Mouse (Mus musculus): ENCODE data around the gene Foxn2. TPM values are rescaled to one million over a fixed set of nuclear protein-coding genes. Genes with fewer than 3 reads are reported as not detected.

The Foxn2 gene
- polyA plus RNA-seq, 1 experiment = 4.9 TPM

DNA sequence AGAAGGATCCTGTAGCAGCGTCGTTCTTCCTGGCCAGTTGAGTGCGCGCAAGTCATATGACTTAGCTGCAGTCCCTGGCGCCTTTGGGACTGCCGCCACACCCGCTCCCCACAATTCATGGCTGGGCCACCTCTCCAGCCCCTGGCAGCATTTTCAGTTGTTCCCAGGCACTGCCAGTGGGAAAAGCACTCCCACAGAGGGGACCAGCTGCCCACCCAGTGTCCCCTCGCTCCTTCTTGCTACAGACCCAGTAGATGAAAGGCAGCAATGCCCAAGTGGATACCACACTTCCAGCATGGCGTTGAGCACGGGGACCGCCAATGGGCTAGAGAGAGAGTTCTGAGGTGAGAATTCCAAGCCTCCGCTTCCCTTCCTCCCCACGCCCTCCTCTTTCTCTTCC lies 63.5 kb downstream of the Foxn2 start:
- Histone ChIP-seq H3K36me3 (ENCODE audit: control insufficient read depth, insufficient read depth) (no peaks in the 10 kb centered on the region), H3K79me3 (ENCODE audit: low read depth) (no peaks in the 10 kb centered on the region), H3K27me3 (ENCODE audit: control insufficient read depth, insufficient read depth, insufficient read length) (no peaks in the 10 kb centered on the region), H3K79me2 (ENCODE audit: control insufficient read depth, insufficient read depth) (no peaks in the 10 kb centered on the region), H3ac (ENCODE audit: control insufficient read depth, insufficient read length, low read depth) (no peak overlapping the region), H3K4me3 (ENCODE audit: insufficient read depth, poor library complexity, severe bottlenecking) (no peak overlapping the region)
- TF ChIP-seq FOSL1 (IDR thresholded peaks at IDR 0.05; ENCODE audit: insufficient read depth, low read length, poor library complexity, severe bottlenecking) (no peak), CTCF (IDR thresholded peaks at IDR 0.05; ENCODE audit: control insufficient read depth, insufficient read depth, insufficient read length) (no peak), MAX (IDR thresholded peaks at IDR 0.05) (no peak), MYOG (IDR thresholded peaks at IDR 0.05; ENCODE audit: control insufficient read depth, extremely low read depth, insufficient read length) (no peak), MYOD1 (IDR thresholded peaks at IDR 0.05; ENCODE audit: control insufficient read depth, insufficient read length, low read depth) (no peak), CEBPB (IDR thresholded peaks at IDR 0.05; ENCODE audit: low read depth) (no peak), USF1 (IDR thresholded peaks at IDR 0.05; ENCODE audit: low read depth) (no peak)

DNA sequence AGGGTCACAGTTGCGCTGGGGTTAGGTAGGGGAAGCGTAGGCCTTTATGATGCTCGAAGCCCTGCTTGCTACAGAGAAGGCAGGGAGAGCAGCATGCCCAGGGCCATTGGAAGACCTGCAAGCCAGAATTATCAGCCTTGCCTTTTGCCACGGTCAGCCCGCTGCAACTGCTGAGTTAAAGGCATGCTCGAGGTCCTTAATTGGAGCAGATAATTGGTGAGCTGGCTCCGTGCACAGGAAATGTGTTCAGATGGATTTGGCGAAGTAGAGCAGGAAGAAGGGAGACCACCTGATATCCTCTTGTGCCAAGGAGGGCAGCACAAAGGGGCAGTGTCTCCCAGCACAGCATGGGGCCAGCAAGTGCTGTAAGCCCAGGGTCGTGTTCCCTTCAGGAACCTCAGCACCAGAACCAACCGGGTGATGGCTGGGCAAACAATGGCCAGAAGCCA lies 64.8 kb downstream of the Foxn2 start:
- Histone ChIP-seq H3K79me3 (ENCODE audit: low read depth) (no peaks in the 10 kb centered on the region), H3K36me3 (ENCODE audit: control insufficient read depth, insufficient read depth) (no peaks in the 10 kb centered on the region), H3K79me2 (ENCODE audit: control insufficient read depth, insufficient read depth) (no peaks in the 10 kb centered on the region), H3K4me3 (ENCODE audit: insufficient read depth, poor library complexity, severe bottlenecking) (no peak overlapping the region), H3K27me3 (ENCODE audit: control insufficient read depth, insufficient read depth, insufficient read length) (no peaks in the 10 kb centered on the region), H3ac (ENCODE audit: control insufficient read depth, insufficient read length, low read depth) (no peak overlapping the region)
- TF ChIP-seq MAX (IDR thresholded peaks at IDR 0.05) (no peak), USF1 (IDR thresholded peaks at IDR 0.05; ENCODE audit: low read depth) (no peak), CTCF (IDR thresholded peaks at IDR 0.05; ENCODE audit: control insufficient read depth, insufficient read depth, insufficient read length) (no peak), FOSL1 (IDR thresholded peaks at IDR 0.05; ENCODE audit: insufficient read depth, low read length, poor library complexity, severe bottlenecking) (no peak), MYOD1 (IDR thresholded peaks at IDR 0.05; ENCODE audit: control insufficient read depth, insufficient read length, low read depth) (no peak), MYOG (IDR thresholded peaks at IDR 0.05; ENCODE audit: control insufficient read depth, extremely low read depth, insufficient read length) (no peak)

DNA sequence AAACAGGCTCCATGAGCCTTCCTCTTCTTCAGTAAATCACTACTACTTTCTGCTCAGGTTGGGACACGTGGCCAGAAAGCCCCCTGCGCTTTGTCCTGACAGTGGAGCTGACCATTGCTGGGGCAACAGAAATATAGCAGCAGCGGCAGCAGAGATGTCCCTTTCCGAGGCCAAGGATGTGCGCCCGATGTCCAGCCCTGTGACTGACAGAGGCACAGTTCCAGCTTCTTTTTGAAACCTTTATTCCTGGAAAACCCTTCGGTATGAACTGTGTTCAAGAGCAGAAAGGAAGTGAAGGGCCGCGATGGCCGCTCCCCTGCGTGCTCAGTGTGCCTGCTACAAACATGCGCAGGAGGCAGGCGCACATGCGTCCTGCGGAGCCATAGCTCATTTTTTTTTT lies 65.4 kb downstream of the Foxn2 start:
- TF ChIP-seq FOSL1 (IDR thresholded peaks at IDR 0.05; ENCODE audit: insufficient read depth, low read length, poor library complexity, severe bottlenecking) (no peak), CTCF (IDR thresholded peaks at IDR 0.05; ENCODE audit: control insufficient read depth, insufficient read depth, insufficient read length) (no peak), CEBPB (IDR thresholded peaks at IDR 0.05; ENCODE audit: low read depth) (no peak), MAX (IDR thresholded peaks at IDR 0.05) (no peak), USF1 (IDR thresholded peaks at IDR 0.05; ENCODE audit: low read depth) (no peak), MYOG (IDR thresholded peaks at IDR 0.05; ENCODE audit: control insufficient read depth, extremely low read depth, insufficient read length) (no peak), MYOD1 (IDR thresholded peaks at IDR 0.05; ENCODE audit: control insufficient read depth, insufficient read length, low read depth) (no peak)
- H3K36me3 ChIP-seq (ENCODE audit: control insufficient read depth, insufficient read depth) = no peaks in the 10 kb centered on the region
- H3K27me3 ChIP-seq (ENCODE audit: control insufficient read depth, insufficient read depth, insufficient read length) = no peaks in the 10 kb centered on the region
- H3K79me2 ChIP-seq (ENCODE audit: control insufficient read depth, insufficient read depth) = no peaks in the 10 kb centered on the region
- H3ac ChIP-seq (ENCODE audit: control insufficient read depth, insufficient read length, low read depth) = no peak overlapping the region
- H3K4me3 ChIP-seq (ENCODE audit: insufficient read depth, poor library complexity, severe bottlenecking) = no peak overlapping the region
- no peaks in the 10 kb centered on the region for H3K79me3 ChIP-seq (ENCODE audit: low read depth)

DNA sequence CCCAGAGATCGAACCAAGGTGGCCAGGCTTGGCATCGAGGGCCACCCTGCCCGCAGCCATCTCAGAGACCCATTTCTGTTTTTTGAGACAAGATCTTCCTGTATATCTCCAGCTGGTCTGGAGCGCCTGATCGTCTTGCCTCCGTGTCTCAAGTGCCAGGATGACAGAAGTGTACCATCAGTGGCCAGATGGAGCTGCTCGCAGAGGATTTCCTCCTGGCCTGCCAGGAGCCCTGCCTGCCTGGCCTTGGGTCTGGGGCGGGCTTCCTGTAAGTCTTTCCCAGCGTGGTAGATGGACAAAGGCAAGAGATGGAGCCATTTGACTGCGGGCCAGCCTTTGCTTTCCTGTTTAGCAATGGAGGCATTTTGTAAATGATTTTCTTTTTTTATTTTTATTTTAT lies 66.9 kb downstream of the Foxn2 start:
- Histone ChIP-seq H3ac (ENCODE audit: control insufficient read depth, insufficient read length, low read depth) (no peak overlapping the region), H3K79me3 (ENCODE audit: low read depth) (no peaks in the 10 kb centered on the region), H3K27me3 (ENCODE audit: control insufficient read depth, insufficient read depth, insufficient read length) (no peaks in the 10 kb centered on the region), H3K36me3 (ENCODE audit: control insufficient read depth, insufficient read depth) (no peaks in the 10 kb centered on the region), H3K79me2 (ENCODE audit: control insufficient read depth, insufficient read depth) (no peaks in the 10 kb centered on the region), H3K4me3 (ENCODE audit: insufficient read depth, poor library complexity, severe bottlenecking) (no peak overlapping the region)
- TF ChIP-seq MAX (IDR thresholded peaks at IDR 0.05) = no peak
- no peak for TF ChIP-seq CTCF (IDR thresholded peaks at IDR 0.05; ENCODE audit: control insufficient read depth, insufficient read depth, insufficient read length)
- no peak for TF ChIP-seq MYOG (IDR thresholded peaks at IDR 0.05; ENCODE audit: control insufficient read depth, extremely low read depth, insufficient read length)
- no peak for TF ChIP-seq FOSL1 (IDR thresholded peaks at IDR 0.05; ENCODE audit: insufficient read depth, low read length, poor library complexity, severe bottlenecking)
- TF ChIP-seq USF1 (IDR thresholded peaks at IDR 0.05; ENCODE audit: low read depth) = no peak
- TF ChIP-seq MYOD1 (IDR thresholded peaks at IDR 0.05; ENCODE audit: control insufficient read depth, insufficient read length, low read depth) = no peak
- TF ChIP-seq CEBPB (IDR thresholded peaks at IDR 0.05; ENCODE audit: low read depth) = no peak

DNA sequence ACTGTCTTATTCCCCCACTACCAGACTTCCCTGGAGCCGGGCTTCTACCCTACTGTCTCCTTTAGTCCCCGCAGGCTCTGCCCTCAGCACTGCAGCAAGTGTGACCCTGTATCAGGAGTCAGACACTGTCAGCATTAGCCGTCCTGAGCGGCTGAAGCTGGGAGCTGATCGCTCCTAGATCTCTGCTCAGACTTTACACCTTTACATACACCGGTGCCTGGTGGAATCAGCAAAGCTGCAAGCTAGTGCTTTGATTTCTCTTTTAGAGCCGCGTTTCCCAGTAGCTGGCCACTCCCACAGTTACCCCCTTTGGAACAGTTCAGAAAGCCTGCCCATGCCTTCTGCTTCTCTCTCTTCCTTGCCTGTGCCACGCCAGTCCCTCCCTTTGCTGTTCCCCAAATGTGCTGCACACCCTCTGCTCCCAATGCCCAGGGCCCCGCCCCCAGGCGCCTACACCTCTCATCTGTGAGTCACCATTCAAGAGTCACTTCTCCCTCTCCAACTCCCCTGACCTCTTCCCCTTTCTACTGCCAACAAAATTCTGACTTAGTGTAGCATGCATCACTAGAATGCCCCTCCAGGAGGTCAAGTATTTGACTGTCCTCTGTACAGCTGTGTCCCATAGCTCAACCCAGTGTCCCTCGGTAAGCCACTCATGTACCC lies 68.5 kb downstream of the Foxn2 start:
- no peaks in the 10 kb centered on the region for H3K79me3 ChIP-seq (ENCODE audit: low read depth)
- no peaks in the 10 kb centered on the region for H3K79me2 ChIP-seq (ENCODE audit: control insufficient read depth, insufficient read depth)
- TF ChIP-seq CEBPB (IDR thresholded peaks at IDR 0.05; ENCODE audit: low read depth) (no peak), MAX (IDR thresholded peaks at IDR 0.05) (peak; percentile 14)
- peak overlapping the region; percentile 70 for H3ac ChIP-seq (ENCODE audit: control insufficient read depth, insufficient read length, low read depth)
- no peaks in the 10 kb centered on the region for H3K27me3 ChIP-seq (ENCODE audit: control insufficient read depth, insufficient read depth, insufficient read length)
- H3K36me3 ChIP-seq (ENCODE audit: control insufficient read depth, insufficient read depth) = no peaks in the 10 kb centered on the region
- H3K4me3 ChIP-seq (ENCODE audit: insufficient read depth, poor library complexity, severe bottlenecking) = no peak overlapping the region

DNA sequence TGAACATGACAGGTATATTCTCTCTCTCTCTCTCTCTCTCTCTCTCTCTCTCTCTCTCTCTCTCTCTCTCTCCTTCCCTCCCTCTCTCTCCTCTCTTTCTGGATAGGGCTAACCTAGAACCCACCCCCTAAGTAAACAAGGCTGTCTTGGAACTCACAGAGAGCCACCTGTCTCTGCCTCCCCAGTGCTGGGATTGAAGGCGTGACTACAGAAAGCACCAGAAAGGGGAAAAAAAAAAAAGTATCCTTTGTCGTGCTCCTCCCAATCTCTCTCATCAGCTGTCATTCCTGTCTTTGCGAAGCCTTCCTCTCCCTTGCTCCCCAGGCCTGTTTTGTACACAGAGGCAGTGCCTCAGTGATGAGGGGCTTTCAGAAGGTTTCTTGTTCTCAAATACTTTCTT lies 69.5 kb downstream of the Foxn2 start:
- TF ChIP-seq FOSL1 (IDR thresholded peaks at IDR 0.05; ENCODE audit: insufficient read depth, low read length, poor library complexity, severe bottlenecking) (no peak), CTCF (IDR thresholded peaks at IDR 0.05; ENCODE audit: control insufficient read depth, insufficient read depth, insufficient read length) (no peak), CEBPB (IDR thresholded peaks at IDR 0.05; ENCODE audit: low read depth) (no peak), MYOG (IDR thresholded peaks at IDR 0.05; ENCODE audit: control insufficient read depth, extremely low read depth, insufficient read length) (no peak), MYOD1 (IDR thresholded peaks at IDR 0.05; ENCODE audit: control insufficient read depth, insufficient read length, low read depth) (no peak), MAX (IDR thresholded peaks at IDR 0.05) (no peak)
- H3K4me3 ChIP-seq (ENCODE audit: insufficient read depth, poor library complexity, severe bottlenecking) = no peak overlapping the region
- H3K36me3 ChIP-seq (ENCODE audit: control insufficient read depth, insufficient read depth) = no peaks in the 10 kb centered on the region
- no peaks in the 10 kb centered on the region for H3K27me3 ChIP-seq (ENCODE audit: control insufficient read depth, insufficient read depth, insufficient read length)
- no peak overlapping the region for H3ac ChIP-seq (ENCODE audit: control insufficient read depth, insufficient read length, low read depth)
- no peaks in the 10 kb centered on the region for H3K79me2 ChIP-seq (ENCODE audit: control insufficient read depth, insufficient read depth)
- H3K79me3 ChIP-seq (ENCODE audit: low read depth) = no peaks in the 10 kb centered on the region
